Mouse (Mus musculus) gastrocnemius, postnatal 10 days (tissue): Measurements from ENCODE around the gene 1700007K13Rik. TPM values are rescaled to one million over a fixed set of nuclear protein-coding genes. Genes with fewer than 3 reads are reported as not detected.

Experiments used
- DNase-seq: peaks from one replicate; pipeline ENCODE4 v3.0.0; 2021; ENCODE audit warnings: mixed read lengths
- total RNA-seq, 2 experiments: library from RNA; stranded (reverse); gene quantifications; 2 replicates each; pipeline ENCODE4 v1.2.3; 2021

The 1700007K13Rik gene
- total RNA-seq, 2 experiments from 2014 or later = 0.34 TPM; not detected in 1

GRCm38 (mm10) chr2:28469461-28469860 lies 3.3 kb upstream of the 1700007K13Rik start:
- DNase-seq = no peak

- no peak for DNase-seq
Observed at GRCm38 (mm10) chr2:28468486-28469225, 2.5 kb upstream of the 1700007K13Rik start.

- DNase-seq = peak; percentile 87
Observed at GRCm38 (mm10) chr2:28467860-28468485, 1.8 kb upstream of the 1700007K13Rik start, which contains the start of gene Mrps2. TSS of gene Mrps2 (plus strand) at chr2:28468066.

GRCm38 (mm10) chr2:28464919-28465318 lies 1.2 kb downstream of the 1700007K13Rik start:
- no peak for DNase-seq

GRCm38 (mm10) chr2:28463919-28464318 lies 2.2 kb downstream of the 1700007K13Rik start:
- DNase-seq = peak; percentile 46

- no peak for DNase-seq
Observed at GRCm38 (mm10) chr2:28456616-28457015, 9.5 kb downstream of the 1700007K13Rik start.

GRCm38 (mm10) chr2:28453539-28453938 lies 12.6 kb downstream of the 1700007K13Rik start:
- no peak for DNase-seq

GRCm38 (mm10) chr2:28451663-28452062 lies 14.5 kb downstream of the 1700007K13Rik start:
- DNase-seq = no peak

- DNase-seq = no peak
Observed at GRCm38 (mm10) chr2:28447315-28447670, 18.8 kb downstream of the 1700007K13Rik start.

- DNase-seq = peak; percentile 33
Observed at GRCm38 (mm10) chr2:28446515-28447314, 19.4 kb downstream of the 1700007K13Rik start, which contains the start of gene Ppp1r26. TSS of gene Ppp1r26 (plus strand) at chr2:28446800.

- no peak for DNase-seq
Observed at GRCm38 (mm10) chr2:28446181-28446514, 20.0 kb downstream of the 1700007K13Rik start.

GRCm38 (mm10) chr2:28445082-28445481 lies 21.1 kb downstream of the 1700007K13Rik start:
- no peak for DNase-seq

- DNase-seq = no peak
Observed at GRCm38 (mm10) chr2:28440842-28441241, 25.3 kb downstream of the 1700007K13Rik start.

- no peak for DNase-seq
Observed at GRCm38 (mm10) chr2:28435401-28435800, 30.7 kb downstream of the 1700007K13Rik start.

GRCm38 (mm10) chr2:28433512-28433911 lies 32.6 kb downstream of the 1700007K13Rik start:
- DNase-seq = no peak

GRCm38 (mm10) chr2:28432811-28433210 lies 33.3 kb downstream of the 1700007K13Rik start:
- peak; percentile 52 for DNase-seq

GRCm38 (mm10) chr2:28430846-28431245 lies 35.3 kb downstream of the 1700007K13Rik start:
- no peak for DNase-seq

GRCm38 (mm10) chr2:28427226-28427625 lies 38.9 kb downstream of the 1700007K13Rik start:
- no peak for DNase-seq

GRCm38 (mm10) chr2:28423167-28423566 lies 43.0 kb downstream of the 1700007K13Rik start:
- peak; percentile 36 for DNase-seq

GRCm38 (mm10) chr2:28419898-28420297 lies 46.2 kb downstream of the 1700007K13Rik start:
- peak; percentile 94 for DNase-seq

GRCm38 (mm10) chr2:28418034-28418433 lies 48.1 kb downstream of the 1700007K13Rik start:
- peak; percentile 93 for DNase-seq

- DNase-seq = no peak
Observed at GRCm38 (mm10) chr2:28416511-28416910, 49.6 kb downstream of the 1700007K13Rik start.
